Mouse (Mus musculus) bone marrow macrophage, adult 2 months (primary cell): ENCODE results near the gene Slitrk3.

Experiments used
- CTCF ChIP-seq: IDR thresholded peaks from 2 replicates; pipeline ENCODE4 v1.5.1; 2012; ENCODE audit warnings: low read depth, mild to moderate bottlenecking, low read length, moderate library complexity
- POLR2A ChIP-seq: IDR thresholded peaks from 2 replicates; pipeline ENCODE4 v1.6.1; 2012; ENCODE audit warnings: mild to moderate bottlenecking, low read depth, low read length, borderline replicate concordance

DNA sequence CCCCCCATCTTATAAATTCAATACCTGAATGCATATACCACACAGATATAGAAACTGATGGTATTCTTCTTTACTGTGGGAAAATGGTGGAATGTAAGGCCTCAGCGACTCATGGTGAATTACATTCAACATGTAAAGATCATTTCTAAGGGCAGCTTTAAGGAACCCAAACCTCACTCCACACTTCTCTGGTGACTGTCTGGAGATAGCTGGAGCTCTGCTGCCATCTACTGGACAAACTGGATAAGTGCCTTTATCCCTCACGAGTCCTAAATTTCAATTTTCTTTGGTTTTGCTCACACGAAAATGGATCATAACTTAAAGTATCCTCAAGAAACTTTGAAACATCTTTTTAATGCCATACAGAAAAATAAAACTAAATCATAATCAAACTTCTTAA is 11.4 kb downstream of the Slitrk3 start:
- no peak for TF ChIP-seq CTCF
- no peak for TF ChIP-seq POLR2A
